Mouse (Mus musculus): ENCODE results near the gene Tor3a. TPM values are rescaled to one million over a fixed set of nuclear protein-coding genes. Genes with fewer than 3 reads are reported as not detected.

Tor3a gene
- total RNA-seq, 2 experiments from 2014 or later = 5.3 to 7.4 TPM

- no peak for DNase-seq
- intact Hi-C loops (cut with DNase I; ENCODE audit: low total_unique reads) = loop anchor here (5.0 kb wide), 1 partner anchor 32 kb away; no protein-coding TSS in a partner anchor
These were observed 29.2 kb downstream of the Tor3a start for GRCm38 (mm10) chr1:156644780-156645523.

GRCm38 (mm10) chr1:156644061-156644460, 30.1 kb downstream of the Tor3a start:
- intact Hi-C loops (cut with DNase I; ENCODE audit: low total_unique reads) = loop anchor here (5.0 kb wide), 1 partner anchor 33 kb away; no protein-coding TSS in a partner anchor
- no peak for DNase-seq

- no peak for DNase-seq
- intact Hi-C loops (cut with DNase I; ENCODE audit: low total_unique reads) = loop anchor here (5.0 kb wide), 1 partner anchor 34 kb away; no protein-coding TSS in a partner anchor
These were observed 31.3 kb downstream of the Tor3a start for GRCm38 (mm10) chr1:156642813-156643212.

GRCm38 (mm10) chr1:156641808-156642207, 32.3 kb downstream of the Tor3a start:
- intact Hi-C loops (cut with DNase I; ENCODE audit: low total_unique reads) = loop anchor here (5.0 kb wide), 1 partner anchor 35 kb away; no protein-coding TSS in a partner anchor
- DNase-seq = no peak

- intact Hi-C loops (cut with DNase I; ENCODE audit: low total_unique reads) = loop anchor here (5.0 kb wide), 1 partner anchor 37 kb away; no protein-coding TSS in a partner anchor
- no peak for DNase-seq
These were observed 33.6 kb downstream of the Tor3a start for GRCm38 (mm10) chr1:156640577-156640976.

- intact Hi-C loops (cut with DNase I; ENCODE audit: low total_unique reads) = no loop called here
These were observed 34.7 kb downstream of the Tor3a start for GRCm38 (mm10) chr1:156639455-156639854.

GRCm38 (mm10) chr1:156635148-156635547, 39.0 kb downstream of the Tor3a start:
- no peak for DNase-seq
- intact Hi-C loops (cut with DNase I; ENCODE audit: low total_unique reads) = no loop called here

More at GRCm38 (mm10) chr1:156639455-156639854, 34.7 kb downstream of the Tor3a start:
- no peak for DNase-seq

GRCm38 (mm10) chr1:156633095-156633494, 41.1 kb downstream of the Tor3a start:
- no peak for DNase-seq
- intact Hi-C loops (cut with DNase I; ENCODE audit: low total_unique reads) = loop anchor here (5.0 kb wide), 1 partner anchor 91 kb away; no protein-coding TSS in a partner anchor

GRCm38 (mm10) chr1:156630965-156631364, 43.2 kb downstream of the Tor3a start:
- no peak for DNase-seq

GRCm38 (mm10) chr1:156629984-156630383, 44.2 kb downstream of the Tor3a start:
- intact Hi-C loops (cut with DNase I; ENCODE audit: low total_unique reads) = loop anchor here (5.0 to 10.0 kb wide), 2 partner anchors 88 to 205 kb away; partner anchors contain the start of gene Axdnd1

More at GRCm38 (mm10) chr1:156630965-156631364, 43.2 kb downstream of the Tor3a start:
- intact Hi-C loops (cut with DNase I; ENCODE audit: low total_unique reads) = loop anchor here (5.0 kb wide), 1 partner anchor 89 kb away; no protein-coding TSS in a partner anchor

GRCm38 (mm10) chr1:156626729-156627128, 47.4 kb downstream of the Tor3a start:
- intact Hi-C loops (cut with DNase I; ENCODE audit: low total_unique reads) = loop anchor here (10.0 kb wide), 1 partner anchor 202 kb away; the partner anchor contains the start of gene Axdnd1
- no peak for DNase-seq

More at GRCm38 (mm10) chr1:156629984-156630383, 44.2 kb downstream of the Tor3a start:
- DNase-seq = no peak

GRCm38 (mm10) chr1:156624231-156624630, 49.9 kb downstream of the Tor3a start:
- intact Hi-C loops (cut with DNase I; ENCODE audit: low total_unique reads) = loop anchor here (10.0 kb wide), 1 partner anchor 199 kb away; the partner anchor contains the start of gene Axdnd1
- DNase-seq = no peak

GRCm38 (mm10) chr1:156620951-156621350, 53.2 kb downstream of the Tor3a start:
- intact Hi-C loops (cut with DNase I; ENCODE audit: low total_unique reads) = loop anchor here (10.0 kb wide), 1 partner anchor 196 kb away; the partner anchor contains the start of gene Axdnd1
- DNase-seq = no peak

GRCm38 (mm10) chr1:156620292-156620909, 53.8 kb downstream of the Tor3a start:
- intact Hi-C loops (cut with DNase I; ENCODE audit: low total_unique reads) = loop anchor here (10.0 kb wide), 1 partner anchor 196 kb away; the partner anchor contains the start of gene Axdnd1

GRCm38 (mm10) chr1:156617811-156618210, 56.3 kb downstream of the Tor3a start:
- intact Hi-C loops (cut with DNase I; ENCODE audit: low total_unique reads) = no loop called here
- DNase-seq = no peak

More at GRCm38 (mm10) chr1:156620292-156620909, 53.8 kb downstream of the Tor3a start:
- no peak for DNase-seq

GRCm38 (mm10) chr1:156616989-156617598, 57.1 kb downstream of the Tor3a start:
- no peak for DNase-seq
- intact Hi-C loops (cut with DNase I; ENCODE audit: low total_unique reads) = no loop called here

- DNase-seq = peak; percentile 79
- intact Hi-C loops (cut with DNase I; ENCODE audit: low total_unique reads) = no loop called here
These were observed 58.6 kb downstream of the Tor3a start for GRCm38 (mm10) chr1:156615381-156616133.

GRCm38 (mm10) chr1:156614710-156615109, 59.4 kb downstream of the Tor3a start:
- intact Hi-C loops (cut with DNase I; ENCODE audit: low total_unique reads) = no loop called here
- DNase-seq = no peak

Data from gastrocnemius, postnatal 14 days (tissue).